Mouse (Mus musculus) MN1 (cell line): Measurements from ENCODE around the gene Tuba3b.

Experiments
- DNase-seq: peaks from one replicate; pipeline ENCODE4 v3.0.0-alpha.2; 2016; ENCODE audit warnings: low spot score

Tuba3b gene

DNA sequence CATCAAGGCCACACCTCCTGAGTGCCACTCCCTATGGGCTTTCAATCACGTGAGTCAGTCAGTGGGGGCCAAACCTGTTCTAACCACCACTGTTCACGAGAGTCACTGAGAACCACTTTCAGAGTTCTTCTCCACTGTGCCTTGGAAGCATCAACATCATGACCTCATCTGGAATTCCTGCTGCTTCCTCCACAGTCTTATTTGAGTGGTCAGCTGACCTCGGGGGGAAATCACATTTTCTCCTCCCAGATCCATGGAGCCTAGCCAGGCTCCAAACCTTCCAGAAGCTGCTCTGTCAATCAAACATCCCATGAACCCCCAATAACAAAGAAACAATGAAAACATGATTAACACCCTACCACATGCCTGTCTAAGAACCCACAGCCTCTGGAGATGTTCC is 52.1 kb downstream of the Tuba3b start:
- DNase-seq, result no peak

DNA sequence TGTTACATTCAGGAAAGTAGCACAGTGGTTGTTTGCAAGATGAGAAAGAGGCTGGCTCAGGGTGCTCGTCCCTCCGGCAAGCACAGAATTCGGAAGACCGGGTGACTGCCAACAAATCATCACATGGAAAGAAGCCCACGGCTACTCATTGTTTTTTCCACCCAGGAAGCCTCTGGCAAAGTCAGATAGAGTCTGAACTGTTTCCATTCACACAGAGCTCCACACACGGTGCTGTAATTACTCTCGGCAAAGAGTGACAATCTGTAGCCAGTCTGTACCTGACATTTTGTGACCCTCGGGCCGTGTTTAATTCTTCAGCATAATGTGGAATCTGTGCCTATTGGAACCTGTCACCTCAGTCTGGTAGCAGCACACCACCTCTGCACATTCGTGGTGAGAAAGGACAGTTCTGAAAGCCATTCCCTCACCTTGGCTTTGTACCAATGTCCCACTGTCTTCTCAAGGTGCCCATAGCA is 54.1 kb downstream of the Tuba3b start:
- no peak for DNase-seq
